Mouse (Mus musculus) urinary bladder, adult 2 months (tissue): ENCODE results near the gene Edf1. TPM values are rescaled to one million over a fixed set of nuclear protein-coding genes. Genes with fewer than 3 reads are reported as not detected.

Source experiments
- DNase-seq: peaks from one replicate; pipeline ENCODE4 v3.0.0; 2022; ENCODE audit warnings: low spot score
- polyA plus RNA-seq: library from polyadenylated mRNA; depleted of rRNA; stranded (reverse); fragments of >200 nt; gene quantifications from 2 replicates; pipeline ENCODE4 v1.2.3, GENCODE M21; 2012

Gene Edf1
- polyA plus RNA-seq, 1 experiment = 222 TPM

- no peak for DNase-seq
These were observed 4.3 kb downstream of the Edf1 start for GRCm38 (mm10) chr2:25561946-25562345.

- DNase-seq = no peak
These were observed 8.1 kb downstream of the Edf1 start for GRCm38 (mm10) chr2:25565741-25566140.

GRCm38 (mm10) chr2:25566558-25566957, 8.9 kb downstream of the Edf1 start:
- no peak for DNase-seq

- no peak for DNase-seq
These were observed 10.9 kb downstream of the Edf1 start for GRCm38 (mm10) chr2:25568473-25569019.

- DNase-seq = no peak
These were observed 11.7 kb downstream of the Edf1 start for GRCm38 (mm10) chr2:25569323-25569722.

- DNase-seq = no peak
These were observed 13.6 kb downstream of the Edf1 start for GRCm38 (mm10) chr2:25571221-25571620.

- no peak for DNase-seq
These were observed 15.4 kb downstream of the Edf1 start for GRCm38 (mm10) chr2:25573068-25573467.

GRCm38 (mm10) chr2:25574136-25574535, 16.5 kb downstream of the Edf1 start:
- peak; percentile 24 for DNase-seq

- peak; percentile 90 for DNase-seq
These were observed 17.2 kb downstream of the Edf1 start, which contains the start of the genes Mamdc4 and Phpt1 for GRCm38 (mm10) chr2:25574579-25575431. TSS of gene Mamdc4 (minus strand) at chr2:25574845. TSS of gene Phpt1 (minus strand) at chr2:25575224.

- DNase-seq = peak; percentile 34
These were observed 17.9 kb downstream of the Edf1 start for GRCm38 (mm10) chr2:25575432-25576027.

- no peak for DNase-seq
These were observed 18.6 kb downstream of the Edf1 start for GRCm38 (mm10) chr2:25576028-25576850.

- DNase-seq = no peak
These were observed 19.6 kb downstream of the Edf1 start for GRCm38 (mm10) chr2:25576965-25577891.

- DNase-seq = peak; percentile 33
These were observed 20.5 kb downstream of the Edf1 start for GRCm38 (mm10) chr2:25577951-25578795.

- peak; percentile 22 for DNase-seq
These were observed 21.4 kb downstream of the Edf1 start for GRCm38 (mm10) chr2:25578796-25579736.

GRCm38 (mm10) chr2:25579737-25580460, 22.3 kb downstream of the Edf1 start:
- DNase-seq = peak; percentile 24

- DNase-seq = no peak
These were observed 23.0 kb downstream of the Edf1 start for GRCm38 (mm10) chr2:25580621-25581101.

- DNase-seq = peak; percentile 23
These were observed 23.7 kb downstream of the Edf1 start, which contains the start of gene Ajm1 for GRCm38 (mm10) chr2:25581294-25581864. TSS of gene Ajm1 (minus strand) at chr2:25581757.
